Mouse (Mus musculus) ES-CJ7 (cell line): ENCODE data around the gene Tmem260.

ENCODE experiments used
- DNase-seq: peaks from one replicate; pipeline ENCODE4 v3.0.0; 2011; ENCODE audit warnings: low read depth, low spot score

Gene Tmem260

DNA sequence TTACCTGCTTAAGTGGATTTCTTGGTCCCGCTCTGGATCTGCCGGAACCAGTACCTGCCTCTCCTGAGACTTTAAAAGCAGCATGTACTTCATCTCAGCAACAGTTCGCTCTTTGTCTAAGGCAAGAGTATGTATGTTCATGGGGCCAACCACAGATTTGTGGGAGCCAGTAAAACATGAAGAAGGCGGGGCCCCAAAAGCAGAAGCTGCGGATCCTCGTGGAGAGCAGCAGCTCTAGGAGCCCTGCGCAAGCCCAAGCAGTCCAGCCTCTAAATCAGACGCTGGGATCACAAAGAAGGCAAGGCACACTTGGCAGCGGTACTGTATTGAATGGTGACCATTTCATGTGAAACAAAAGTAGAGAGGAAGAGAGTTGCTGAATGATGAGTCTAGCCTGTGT lies 107.8 kb downstream of the Tmem260 start:
- no peak for DNase-seq

DNA sequence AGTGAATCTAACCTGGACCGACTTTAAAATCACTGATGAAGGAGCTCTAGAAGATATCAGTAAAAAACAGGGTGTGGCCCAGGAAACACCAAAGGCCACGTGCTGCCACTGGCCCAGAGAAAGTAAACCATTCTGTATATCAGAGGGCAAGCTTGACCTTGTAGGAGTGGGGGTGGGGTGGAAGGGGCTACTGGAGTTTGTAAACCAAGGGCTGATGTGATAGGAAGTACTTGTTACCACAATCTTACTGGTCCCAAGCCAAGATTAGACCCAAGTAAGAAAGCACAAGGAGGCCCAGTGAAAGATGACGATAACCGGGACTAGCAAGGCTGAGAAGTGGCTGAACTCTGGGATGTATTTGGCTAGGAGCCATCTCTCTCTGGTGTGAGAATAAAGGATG lies 113.1 kb downstream of the Tmem260 start:
- DNase-seq, result no peak

DNA sequence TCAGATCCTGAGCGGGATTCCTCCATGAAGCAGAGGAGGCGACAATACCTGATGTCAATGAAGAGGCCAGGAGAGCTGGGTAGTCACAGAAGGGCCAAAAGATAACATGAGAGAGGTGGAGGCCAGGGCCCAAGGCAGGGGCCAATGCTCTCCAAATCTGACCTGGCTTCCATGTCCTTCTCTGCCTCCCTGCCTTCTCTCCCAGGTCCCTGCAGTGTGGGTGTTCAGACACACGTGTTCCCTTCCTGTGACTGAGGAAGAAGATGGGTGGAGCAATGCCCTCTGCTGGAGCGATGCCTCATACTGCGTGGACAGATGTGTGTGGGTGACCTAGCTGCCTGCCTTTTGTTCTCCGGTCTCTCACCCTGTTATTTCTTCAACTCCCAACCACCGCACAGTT lies 113.8 kb downstream of the Tmem260 start:
- no peak for DNase-seq

DNA sequence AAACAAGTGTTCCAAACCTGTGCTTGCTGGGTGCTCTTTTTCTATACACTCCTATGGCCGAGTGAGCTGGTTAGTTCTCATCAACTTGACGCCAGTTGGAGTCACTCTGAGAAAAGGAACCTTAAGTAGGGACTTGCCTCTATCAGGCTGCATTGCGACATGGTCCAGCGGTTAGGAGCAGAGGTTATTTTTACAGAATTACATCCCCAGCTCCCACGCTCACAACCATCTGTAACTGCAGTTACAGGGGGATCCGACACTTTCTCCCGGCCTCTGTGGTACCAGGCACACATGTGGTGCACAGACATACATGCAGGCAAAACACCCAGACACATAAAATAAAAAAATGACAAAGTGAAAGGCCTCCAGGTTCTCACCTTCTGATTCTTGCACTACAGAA lies 120.7 kb downstream of the Tmem260 start:
- DNase-seq, result no peak
